Mouse (Mus musculus): Measurements from ENCODE around the gene Fam170b. TPM values are rescaled to one million over a fixed set of nuclear protein-coding genes. Genes with fewer than 3 reads are reported as not detected.

Fam170b gene
- polyA plus RNA-seq, 1 experiment: not detected

DNA sequence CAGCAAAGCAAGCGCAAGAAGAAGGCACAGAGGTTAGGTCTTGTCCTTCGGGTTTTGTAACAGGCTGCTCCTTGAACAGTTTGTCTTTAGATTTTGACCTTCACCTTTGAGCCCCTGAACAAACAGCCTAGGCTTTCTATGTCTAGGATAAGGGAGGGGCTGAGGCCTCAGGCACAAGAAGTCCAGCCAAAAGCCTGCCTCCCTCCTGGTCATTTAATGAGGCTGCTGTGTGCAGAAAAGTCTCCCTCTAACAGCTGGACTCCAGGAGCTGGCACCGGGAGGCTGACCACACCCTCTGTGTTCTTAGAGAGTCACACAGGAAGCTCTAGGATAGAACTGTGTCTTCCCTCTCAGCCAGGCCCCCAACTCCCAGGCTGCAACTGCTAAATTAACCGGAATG lies 6.6 kb upstream of the Fam170b start:
- no peaks in the 10 kb centered on the region for H3K79me2 ChIP-seq (ENCODE audit: control insufficient read depth, insufficient read depth)
- no peaks in the 10 kb centered on the region for H3K79me3 ChIP-seq (ENCODE audit: low read depth)
- no peaks in the 10 kb centered on the region for H3K36me3 ChIP-seq (ENCODE audit: control insufficient read depth, insufficient read depth)
- H3ac ChIP-seq (ENCODE audit: control insufficient read depth, insufficient read length, low read depth): no peak overlapping the region
- no peak overlapping the region for H3K4me3 ChIP-seq (ENCODE audit: insufficient read depth, poor library complexity, severe bottlenecking)
- TF ChIP-seq MAX (IDR thresholded peaks at IDR 0.05) (no peak), FOSL1 (IDR thresholded peaks at IDR 0.05; ENCODE audit: insufficient read depth, low read length, poor library complexity, severe bottlenecking) (no peak), MYOD1 (IDR thresholded peaks at IDR 0.05; ENCODE audit: control insufficient read depth, insufficient read length, low read depth) (no peak), CEBPB (IDR thresholded peaks at IDR 0.05; ENCODE audit: low read depth) (no peak), MYOG (IDR thresholded peaks at IDR 0.05; ENCODE audit: control insufficient read depth, extremely low read depth, insufficient read length) (no peak), USF1 (IDR thresholded peaks at IDR 0.05; ENCODE audit: low read depth) (no peak), CTCF (IDR thresholded peaks at IDR 0.05; ENCODE audit: control insufficient read depth, insufficient read depth, insufficient read length) (no peak)
- peaks cover 20% of the 10 kb centered on the region for H3K27me3 ChIP-seq (ENCODE audit: control insufficient read depth, insufficient read depth, insufficient read length)

DNA sequence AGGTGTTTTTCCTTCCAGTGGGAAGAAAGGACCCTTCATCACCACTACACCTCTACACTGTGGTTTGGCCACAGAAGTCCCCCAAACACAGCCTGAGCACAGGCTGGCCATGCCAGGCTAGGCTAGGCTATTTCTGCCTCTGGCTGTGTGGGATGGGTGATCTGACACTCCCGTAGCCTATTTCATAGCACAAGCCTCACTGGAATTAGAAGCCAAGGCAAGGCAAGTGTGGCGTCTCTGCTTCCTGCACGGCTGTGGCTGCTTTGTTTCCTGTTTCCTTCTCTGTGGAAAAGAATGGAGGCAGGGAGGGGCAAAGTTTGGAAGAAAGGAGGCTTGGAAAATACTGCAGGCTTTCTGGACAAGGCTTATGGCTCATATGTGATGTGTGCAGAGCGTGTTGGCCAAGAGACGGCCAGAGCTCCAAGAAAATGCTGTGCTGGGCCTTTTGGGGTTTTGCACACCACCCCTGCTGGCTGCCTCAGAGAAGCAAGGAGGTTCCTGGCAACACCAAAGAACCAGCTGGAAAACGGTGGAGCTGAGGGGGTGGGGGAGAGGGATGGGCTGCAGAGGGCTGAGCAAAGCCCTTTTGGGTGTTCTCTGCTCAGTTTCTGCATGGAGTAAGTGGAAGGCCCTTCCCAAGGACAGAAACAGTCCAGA lies 5.6 kb upstream of the Fam170b start:
- Histone ChIP-seq H3K36me3 (ENCODE audit: control insufficient read depth, insufficient read depth) (no peaks in the 10 kb centered on the region), H3K27me3 (ENCODE audit: control insufficient read depth, insufficient read depth, insufficient read length) (peaks cover 25% of the 10 kb centered on the region), H3K79me2 (ENCODE audit: control insufficient read depth, insufficient read depth) (no peaks in the 10 kb centered on the region), H3ac (ENCODE audit: control insufficient read depth, insufficient read length, low read depth) (no peak overlapping the region), H3K79me3 (ENCODE audit: low read depth) (no peaks in the 10 kb centered on the region), H3K4me3 (ENCODE audit: insufficient read depth, poor library complexity, severe bottlenecking) (no peak overlapping the region)
- no peak for TF ChIP-seq MYOG (IDR thresholded peaks at IDR 0.05; ENCODE audit: control insufficient read depth, extremely low read depth, insufficient read length)
- TF ChIP-seq CTCF (IDR thresholded peaks at IDR 0.05; ENCODE audit: control insufficient read depth, insufficient read depth, insufficient read length): no peak
- TF ChIP-seq USF1 (IDR thresholded peaks at IDR 0.05; ENCODE audit: low read depth): no peak
- TF ChIP-seq FOSL1 (IDR thresholded peaks at IDR 0.05; ENCODE audit: insufficient read depth, low read length, poor library complexity, severe bottlenecking): no peak

DNA sequence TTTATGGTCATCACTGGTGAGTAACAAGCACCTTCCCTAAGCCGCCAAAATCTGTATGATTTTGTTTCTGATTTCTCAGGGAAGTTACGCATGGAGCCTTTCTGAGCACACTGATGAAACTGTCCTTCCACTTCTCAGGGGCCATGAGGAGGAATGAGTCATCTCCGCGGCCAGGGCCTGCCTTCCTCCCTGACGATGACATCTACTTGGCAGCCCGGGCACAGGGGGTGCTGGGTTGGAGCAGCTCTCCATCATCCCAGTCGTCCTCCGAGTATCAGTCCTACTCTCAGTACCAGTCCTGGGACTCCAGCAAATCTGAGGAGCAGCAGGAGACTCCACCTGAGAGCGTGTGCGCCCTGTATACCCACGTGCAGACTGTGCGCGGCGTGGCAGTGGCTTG lies 1.4 kb downstream of the Fam170b start:
- TF ChIP-seq CEBPB (IDR thresholded peaks at IDR 0.05; ENCODE audit: low read depth) (no peak), CTCF (IDR thresholded peaks at IDR 0.05; ENCODE audit: control insufficient read depth, insufficient read depth, insufficient read length) (no peak), MAX (IDR thresholded peaks at IDR 0.05) (no peak)
- H3K27me3 ChIP-seq (ENCODE audit: control insufficient read depth, insufficient read depth, insufficient read length): peaks cover 49% of the 10 kb centered on the region
- no peak overlapping the region for H3ac ChIP-seq (ENCODE audit: control insufficient read depth, insufficient read length, low read depth)
- no peaks in the 10 kb centered on the region for H3K36me3 ChIP-seq (ENCODE audit: control insufficient read depth, insufficient read depth)
- H3K79me3 ChIP-seq (ENCODE audit: low read depth): no peaks in the 10 kb centered on the region
- H3K79me2 ChIP-seq (ENCODE audit: control insufficient read depth, insufficient read depth): no peaks in the 10 kb centered on the region
- no peak overlapping the region for H3K4me3 ChIP-seq (ENCODE audit: insufficient read depth, poor library complexity, severe bottlenecking)

DNA sequence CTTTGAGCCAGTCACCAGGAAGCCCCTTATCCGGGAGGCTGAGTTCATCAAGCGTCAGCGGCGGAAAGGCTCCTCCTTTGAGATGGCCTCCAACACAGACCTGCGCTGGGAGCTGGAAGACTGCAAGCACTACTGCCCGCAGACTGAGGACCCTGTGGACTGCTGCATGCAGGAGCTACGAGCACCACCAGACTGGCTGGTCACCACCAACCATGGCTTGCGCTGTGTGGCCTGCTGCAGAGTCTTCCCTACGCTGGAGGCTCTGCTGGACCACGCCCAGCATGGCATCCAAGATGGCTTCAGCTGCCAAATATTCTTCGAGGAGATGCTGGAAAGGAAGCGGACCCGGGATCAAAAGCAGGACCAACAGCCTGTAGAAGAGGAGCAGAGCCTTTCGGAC lies 1.8 kb downstream of the Fam170b start:
- no peak for TF ChIP-seq CEBPB (IDR thresholded peaks at IDR 0.05; ENCODE audit: low read depth)
- TF ChIP-seq MYOG (IDR thresholded peaks at IDR 0.05; ENCODE audit: control insufficient read depth, extremely low read depth, insufficient read length): no peak
- TF ChIP-seq MYOD1 (IDR thresholded peaks at IDR 0.05; ENCODE audit: control insufficient read depth, insufficient read length, low read depth): no peak
- TF ChIP-seq USF1 (IDR thresholded peaks at IDR 0.05; ENCODE audit: low read depth): no peak
- no peak overlapping the region for H3K4me3 ChIP-seq (ENCODE audit: insufficient read depth, poor library complexity, severe bottlenecking)
- H3ac ChIP-seq (ENCODE audit: control insufficient read depth, insufficient read length, low read depth): no peak overlapping the region
- peaks cover 49% of the 10 kb centered on the region for H3K27me3 ChIP-seq (ENCODE audit: control insufficient read depth, insufficient read depth, insufficient read length)
- no peaks in the 10 kb centered on the region for H3K36me3 ChIP-seq (ENCODE audit: control insufficient read depth, insufficient read depth)
- no peaks in the 10 kb centered on the region for H3K79me2 ChIP-seq (ENCODE audit: control insufficient read depth, insufficient read depth)
- H3K79me3 ChIP-seq (ENCODE audit: low read depth): no peaks in the 10 kb centered on the region

DNA sequence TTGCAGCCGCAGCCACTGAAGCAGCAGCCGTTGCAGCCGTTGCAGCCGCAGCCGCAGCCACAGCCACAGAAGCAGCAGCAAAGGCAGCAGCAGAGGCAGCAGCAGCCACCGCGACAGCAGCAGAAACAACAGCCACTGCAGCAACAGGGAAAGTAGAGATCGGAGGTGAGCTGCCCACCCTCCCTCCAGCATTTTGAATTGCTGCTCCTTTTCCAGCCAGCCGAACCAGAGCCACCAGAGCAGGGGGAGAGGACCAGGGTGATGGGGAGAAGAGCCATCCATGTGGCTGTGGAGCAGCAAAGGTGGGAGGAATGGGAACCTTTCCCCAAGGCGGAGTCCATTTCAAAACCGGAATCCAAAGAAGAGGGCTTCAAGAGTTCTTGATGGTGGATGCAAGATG lies 2.4 kb downstream of the Fam170b start:
- TF ChIP-seq MAX (IDR thresholded peaks at IDR 0.05): no peak
- TF ChIP-seq MYOG (IDR thresholded peaks at IDR 0.05; ENCODE audit: control insufficient read depth, extremely low read depth, insufficient read length): no peak
- no peak for TF ChIP-seq USF1 (IDR thresholded peaks at IDR 0.05; ENCODE audit: low read depth)
- no peak for TF ChIP-seq CTCF (IDR thresholded peaks at IDR 0.05; ENCODE audit: control insufficient read depth, insufficient read depth, insufficient read length)
- TF ChIP-seq FOSL1 (IDR thresholded peaks at IDR 0.05; ENCODE audit: insufficient read depth, low read length, poor library complexity, severe bottlenecking): no peak
- no peak for TF ChIP-seq MYOD1 (IDR thresholded peaks at IDR 0.05; ENCODE audit: control insufficient read depth, insufficient read length, low read depth)
- TF ChIP-seq CEBPB (IDR thresholded peaks at IDR 0.05; ENCODE audit: low read depth): no peak
- Histone ChIP-seq H3K27me3 (ENCODE audit: control insufficient read depth, insufficient read depth, insufficient read length) (peaks cover 49% of the 10 kb centered on the region), H3K4me3 (ENCODE audit: insufficient read depth, poor library complexity, severe bottlenecking) (no peak overlapping the region), H3ac (ENCODE audit: control insufficient read depth, insufficient read length, low read depth) (no peak overlapping the region), H3K36me3 (ENCODE audit: control insufficient read depth, insufficient read depth) (no peaks in the 10 kb centered on the region), H3K79me3 (ENCODE audit: low read depth) (no peaks in the 10 kb centered on the region), H3K79me2 (ENCODE audit: control insufficient read depth, insufficient read depth) (no peaks in the 10 kb centered on the region)

DNA sequence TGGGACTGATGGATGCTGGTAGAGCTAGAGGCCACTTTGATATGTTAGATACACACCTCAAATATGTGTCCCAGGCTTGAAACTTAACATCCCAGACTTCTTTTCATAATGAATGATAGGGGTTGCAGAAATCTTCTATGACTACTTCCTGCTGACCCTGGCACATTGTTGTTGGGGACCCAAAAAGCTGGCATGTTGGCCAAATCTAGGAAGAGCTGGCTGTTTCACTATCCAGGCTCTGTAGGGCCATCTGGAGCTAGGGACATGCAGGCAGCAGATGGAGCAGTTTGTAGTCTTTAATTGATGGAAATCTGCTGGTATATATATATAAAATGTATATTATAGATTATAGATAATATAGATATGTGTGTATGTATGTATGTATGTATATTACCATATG lies 8.3 kb downstream of the Fam170b start:
- TF ChIP-seq MYOD1 (IDR thresholded peaks at IDR 0.05; ENCODE audit: control insufficient read depth, insufficient read length, low read depth): no peak
- Histone ChIP-seq H3K27me3 (ENCODE audit: control insufficient read depth, insufficient read depth, insufficient read length) (peaks cover 15% of the 10 kb centered on the region), H3K79me2 (ENCODE audit: control insufficient read depth, insufficient read depth) (no peaks in the 10 kb centered on the region), H3ac (ENCODE audit: control insufficient read depth, insufficient read length, low read depth) (no peak overlapping the region), H3K4me3 (ENCODE audit: insufficient read depth, poor library complexity, severe bottlenecking) (no peak overlapping the region), H3K79me3 (ENCODE audit: low read depth) (no peaks in the 10 kb centered on the region), H3K36me3 (ENCODE audit: control insufficient read depth, insufficient read depth) (no peaks in the 10 kb centered on the region)
